Mouse (Mus musculus) induced T-regulatory cell, adult 2 months (primary cell): ENCODE measurements around the gene Cd9.
A peak's percentile ranks its signal among the peaks of the same experiment; 100 is the strongest.

Source experiments
- DNase-seq: peaks from one replicate; pipeline ENCODE4 v3.0.0-alpha.2; 2012; ENCODE audit warnings: low read depth

Cd9 gene

DNA sequence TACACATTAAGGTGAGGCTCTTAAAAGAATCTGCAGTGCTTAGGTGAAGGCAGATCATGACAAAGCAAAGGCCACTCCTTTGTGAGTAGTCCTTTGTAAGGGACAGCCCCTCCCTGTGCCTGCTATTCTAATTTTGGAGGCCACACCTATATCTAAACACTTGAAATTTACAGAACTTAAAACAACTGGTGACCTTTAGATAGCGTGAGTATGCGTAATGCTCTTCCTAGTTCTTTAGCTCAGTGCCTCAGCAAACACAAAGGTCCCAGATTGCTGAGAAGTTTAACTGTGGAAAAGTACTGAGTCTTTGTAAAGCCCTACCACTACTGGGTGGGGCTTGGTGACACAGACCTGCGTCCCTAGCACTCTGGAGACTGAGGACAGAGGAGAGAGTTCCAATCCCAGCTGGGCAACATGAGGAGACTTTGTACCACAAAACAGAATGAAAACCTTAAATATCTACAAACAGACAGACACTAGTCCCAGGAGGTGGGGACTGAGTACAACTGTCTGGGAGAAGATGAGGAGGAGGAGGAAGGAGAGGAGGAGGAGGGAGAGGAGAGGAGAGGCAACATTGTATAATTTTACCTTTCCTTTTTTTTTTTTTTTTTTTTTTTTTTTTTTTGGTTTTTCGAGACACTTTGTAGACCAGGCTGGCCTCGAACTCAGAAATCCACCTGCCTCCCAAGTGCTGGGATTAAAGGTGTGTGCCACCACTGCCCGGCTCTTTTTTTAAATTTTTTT, 60.7 kb downstream of the Cd9 start:
- peak; percentile 65 for DNase-seq

DNA sequence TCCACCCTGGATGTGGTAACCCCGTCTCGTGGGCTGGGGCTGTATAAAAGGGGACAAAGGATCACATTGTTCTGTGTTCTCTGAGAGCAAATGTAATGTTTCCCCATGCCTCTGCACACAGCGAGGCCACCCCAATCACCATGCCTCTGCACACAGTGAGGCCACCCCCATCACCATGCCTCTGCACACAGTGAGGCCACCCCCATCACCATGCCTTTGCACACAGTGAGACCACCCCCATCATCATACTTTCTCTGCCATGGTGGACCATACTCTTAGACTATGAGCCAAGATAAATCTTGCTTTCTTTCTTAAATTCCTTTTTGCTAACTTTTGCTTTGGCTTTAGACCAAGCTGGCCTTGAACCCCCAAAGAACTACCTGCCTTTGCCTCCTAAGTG, 61.3 kb downstream of the Cd9 start:
- DNase-seq, result no peak

DNA sequence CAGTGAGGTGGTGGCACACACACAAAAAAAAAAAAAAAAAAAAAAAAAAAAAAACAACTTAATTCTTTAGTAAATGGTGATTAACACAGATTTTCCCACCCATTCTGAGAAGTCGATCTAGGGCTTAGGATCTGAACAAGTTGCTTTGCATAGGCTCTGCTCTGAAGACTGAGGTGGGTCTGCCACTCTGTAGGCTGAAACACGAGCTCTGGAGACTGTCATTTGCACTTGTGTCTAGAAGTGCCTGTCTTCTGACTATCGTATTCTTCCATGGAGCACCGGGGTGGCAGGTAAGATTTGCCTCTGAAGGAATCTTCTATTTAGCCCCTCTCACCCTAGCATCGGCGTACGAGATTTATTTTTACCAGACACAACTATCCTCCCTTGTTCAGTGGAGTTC, 62.1 kb downstream of the Cd9 start:
- DNase-seq, result no peak

DNA sequence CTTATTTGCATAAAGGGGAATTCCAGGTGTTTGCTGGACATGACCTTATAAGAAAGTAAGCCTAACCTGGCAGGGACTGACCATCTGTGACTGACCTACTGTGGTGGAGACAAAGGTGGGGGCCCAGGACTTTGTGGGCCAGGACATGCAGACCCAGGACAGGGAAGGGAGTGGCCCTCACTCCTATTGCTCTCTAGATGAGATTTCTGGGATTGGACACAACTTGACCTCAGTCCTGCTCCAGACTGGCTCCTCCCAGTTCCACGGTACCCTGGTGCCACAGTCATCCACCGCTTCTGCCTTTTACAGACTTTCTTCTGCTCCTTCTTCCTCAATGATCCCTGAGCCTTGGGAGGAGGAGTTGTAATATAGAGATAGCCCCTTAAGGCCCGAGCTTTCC, 63.6 kb downstream of the Cd9 start:
- DNase-seq, result no peak

DNA sequence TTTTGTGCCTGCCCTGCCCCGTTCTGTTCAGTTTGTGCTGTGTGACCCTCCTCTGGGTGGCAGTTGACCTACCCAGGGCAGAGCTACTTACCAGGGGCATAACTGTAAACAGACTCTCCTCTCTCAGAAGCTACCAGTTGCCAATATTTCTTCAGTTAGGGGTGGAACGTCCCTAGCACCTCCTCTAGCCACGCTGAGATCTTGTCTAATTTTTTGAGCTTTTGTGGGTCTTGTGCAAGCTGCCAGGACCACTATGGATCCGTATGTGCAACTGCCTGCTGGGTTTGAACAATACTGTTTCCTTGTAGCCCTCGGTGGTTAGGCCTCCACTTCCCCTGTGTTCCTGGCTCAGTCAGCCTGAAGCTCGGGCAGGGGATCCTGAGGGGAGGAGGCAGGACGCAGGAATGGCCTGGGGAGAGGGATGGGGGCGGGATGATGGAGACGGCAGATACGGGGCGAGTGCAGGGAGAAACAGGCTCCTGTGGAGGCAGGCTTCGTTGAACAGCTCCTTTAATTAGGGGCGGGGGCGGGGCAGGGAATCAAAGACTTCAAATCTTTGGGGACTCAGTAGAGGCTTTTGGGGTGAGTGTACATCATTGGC, 64.1 kb downstream of the Cd9 start:
- no peak for DNase-seq

DNA sequence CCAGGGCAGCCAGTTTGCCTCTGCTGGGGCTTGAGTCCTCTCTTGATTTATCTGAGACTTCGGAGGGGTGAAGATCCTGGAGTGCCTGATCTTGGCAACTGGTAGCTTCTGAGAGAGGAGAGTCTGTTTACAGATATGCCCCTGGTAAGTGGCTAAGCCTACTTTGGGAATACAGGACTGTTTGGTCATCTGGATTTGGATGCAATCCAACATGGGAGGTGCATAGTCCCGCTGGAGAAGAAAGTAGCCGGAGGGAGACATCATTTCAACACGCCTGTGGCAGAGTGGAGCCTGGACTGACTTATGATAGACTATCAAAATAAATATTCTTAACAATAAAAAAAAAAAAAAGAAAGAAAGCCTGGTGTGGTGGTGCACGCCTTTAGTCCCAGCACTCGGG, 64.8 kb downstream of the Cd9 start:
- DNase-seq, result no peak

DNA sequence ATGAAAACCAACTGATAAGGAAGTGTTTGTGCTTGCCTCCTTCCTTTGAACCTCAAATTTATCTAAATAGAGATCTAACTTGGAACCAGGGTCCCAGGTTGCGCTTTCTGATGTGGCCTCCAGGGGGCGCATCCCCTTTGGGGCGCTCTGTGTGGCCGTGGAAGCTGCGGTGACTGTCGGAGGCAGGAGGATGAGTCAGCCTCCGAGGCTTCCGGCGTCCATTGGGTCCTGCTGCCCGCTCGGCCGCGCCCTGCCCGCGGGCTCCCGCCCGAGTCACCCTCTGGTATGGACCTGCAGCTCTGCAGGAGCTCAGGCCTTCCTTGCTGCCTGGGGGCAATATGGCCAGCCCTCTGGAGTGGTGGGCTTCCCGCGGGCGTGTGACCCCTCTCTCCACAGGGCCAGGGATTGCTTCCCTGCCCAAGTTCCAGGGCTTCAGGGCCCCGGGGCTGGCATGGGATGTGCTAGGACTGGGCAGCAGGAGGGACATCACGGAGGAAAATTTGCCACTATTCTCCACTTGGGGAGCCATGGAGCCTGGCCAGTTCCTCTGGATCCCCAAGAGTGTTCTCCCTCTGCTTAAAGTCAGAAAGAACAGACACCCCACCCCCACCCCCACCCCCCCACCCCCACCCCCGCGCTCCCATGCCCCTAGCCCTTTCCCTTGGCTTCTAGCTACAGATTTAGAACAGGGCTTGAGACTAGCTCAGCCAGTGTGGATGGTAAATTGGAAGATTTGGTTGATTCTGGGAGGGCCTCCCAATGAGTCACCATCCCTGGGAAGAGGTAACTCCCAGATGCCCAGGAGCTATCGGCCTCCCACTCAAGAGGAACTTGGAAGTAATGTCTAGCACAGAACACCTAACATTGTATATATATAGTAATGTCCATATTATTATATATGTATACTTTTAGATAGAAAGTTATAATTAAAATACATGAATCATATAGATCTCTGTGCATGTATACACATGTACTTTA, 67.9 kb downstream of the Cd9 start:
- peak; percentile 91 for DNase-seq

DNA sequence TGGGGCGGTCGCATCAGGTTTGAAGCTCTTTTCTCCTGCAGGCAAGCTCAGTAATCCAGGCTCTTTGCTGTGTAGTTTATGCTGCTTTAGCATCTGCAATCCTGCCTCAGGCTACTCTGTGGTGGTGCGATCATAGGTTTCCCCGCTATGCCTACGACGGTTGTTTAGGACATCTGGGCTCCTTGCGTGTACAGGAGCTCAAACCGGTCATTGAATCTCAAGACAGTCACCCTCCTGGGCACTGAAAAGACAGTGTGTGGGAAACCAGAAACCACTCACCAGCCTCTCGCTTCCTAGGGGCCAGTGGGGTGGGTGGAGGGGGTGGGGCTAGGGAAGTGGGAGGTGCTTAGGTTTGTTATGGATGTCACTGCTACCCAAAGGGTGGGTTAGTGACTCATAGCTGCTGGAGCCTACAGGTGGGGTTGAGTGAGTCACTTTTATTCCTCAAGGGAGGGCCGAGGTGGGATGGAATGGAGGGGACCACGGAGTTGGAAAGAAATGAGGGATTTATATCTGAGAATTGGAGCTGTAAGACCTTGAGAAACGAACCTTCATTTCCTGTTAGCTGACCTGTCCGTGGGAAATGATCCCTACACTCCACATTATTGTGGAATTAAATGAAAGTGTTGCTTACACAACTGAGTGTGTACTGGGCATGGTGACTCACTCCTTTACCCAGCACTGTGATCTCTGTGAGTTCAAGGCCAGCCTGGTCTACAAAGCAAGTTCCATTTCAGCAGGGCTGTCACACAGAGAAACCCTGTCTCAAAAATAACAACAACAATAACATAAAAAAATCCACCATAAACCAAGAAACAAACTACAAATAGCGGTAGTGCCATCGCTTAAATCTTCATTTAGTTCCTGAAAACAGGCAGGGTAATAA, 69.1 kb downstream of the Cd9 start:
- DNase-seq, result peak; percentile 84

DNA sequence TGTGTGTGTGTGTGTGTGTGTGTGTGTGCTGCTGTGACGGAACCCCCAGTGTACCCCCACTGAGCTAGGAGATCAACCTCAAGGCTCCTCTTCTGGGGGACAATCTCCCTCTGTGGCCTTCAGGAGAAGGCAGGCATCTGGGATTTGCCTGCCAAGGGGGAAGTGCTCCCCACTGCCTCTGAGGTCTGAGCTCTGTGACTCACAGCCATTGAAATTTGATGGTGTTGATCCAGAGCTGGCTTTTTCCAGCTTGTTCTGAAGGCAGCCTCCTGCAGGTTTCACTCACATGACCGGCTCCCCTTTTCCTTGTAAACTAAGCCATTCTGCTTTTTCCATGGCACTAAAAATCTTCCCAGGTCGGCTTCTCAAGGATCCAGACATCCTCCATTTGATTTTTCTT, 70.4 kb downstream of the Cd9 start:
- no peak for DNase-seq

DNA sequence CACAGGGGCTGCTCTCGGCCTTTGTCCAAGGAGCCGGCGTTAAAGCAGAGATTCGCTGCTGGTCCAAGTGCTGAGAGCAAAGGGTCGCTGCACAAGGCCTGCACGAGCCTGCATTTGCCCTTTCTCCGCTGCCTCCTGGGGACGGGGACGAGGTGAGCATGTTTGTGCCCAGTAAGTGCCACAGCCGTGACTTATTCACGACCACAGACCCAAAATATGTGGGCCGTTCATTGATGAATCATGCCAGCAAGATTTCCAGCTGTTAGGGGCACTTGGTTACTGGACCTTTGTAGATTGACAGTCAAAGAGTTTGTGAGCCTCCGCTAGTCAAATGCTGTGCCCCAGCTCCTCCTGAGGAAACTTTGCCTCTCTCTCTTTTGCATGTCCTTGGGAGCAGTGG, 71.1 kb downstream of the Cd9 start:
- DNase-seq, result no peak

DNA sequence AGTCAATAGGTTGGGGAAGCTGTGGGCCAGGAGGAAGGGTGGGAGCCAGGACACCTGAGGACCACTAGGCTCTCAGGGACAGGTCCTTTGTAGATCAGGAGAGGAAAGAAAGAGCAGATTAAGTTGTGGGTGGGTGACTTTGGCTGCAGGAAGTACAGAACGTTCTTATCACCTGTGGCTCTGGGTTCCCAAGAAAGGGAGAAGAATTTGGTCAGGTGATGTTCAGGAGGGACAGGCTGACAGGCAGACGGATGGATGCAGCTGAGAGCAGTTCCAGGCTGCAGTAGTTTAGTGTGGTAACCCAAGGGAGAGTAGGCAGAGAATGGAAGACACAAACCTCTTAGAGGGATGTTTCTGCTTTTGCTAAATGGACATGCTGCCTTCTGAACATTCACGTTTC, 71.5 kb downstream of the Cd9 start:
- DNase-seq, result peak; percentile 33

DNA sequence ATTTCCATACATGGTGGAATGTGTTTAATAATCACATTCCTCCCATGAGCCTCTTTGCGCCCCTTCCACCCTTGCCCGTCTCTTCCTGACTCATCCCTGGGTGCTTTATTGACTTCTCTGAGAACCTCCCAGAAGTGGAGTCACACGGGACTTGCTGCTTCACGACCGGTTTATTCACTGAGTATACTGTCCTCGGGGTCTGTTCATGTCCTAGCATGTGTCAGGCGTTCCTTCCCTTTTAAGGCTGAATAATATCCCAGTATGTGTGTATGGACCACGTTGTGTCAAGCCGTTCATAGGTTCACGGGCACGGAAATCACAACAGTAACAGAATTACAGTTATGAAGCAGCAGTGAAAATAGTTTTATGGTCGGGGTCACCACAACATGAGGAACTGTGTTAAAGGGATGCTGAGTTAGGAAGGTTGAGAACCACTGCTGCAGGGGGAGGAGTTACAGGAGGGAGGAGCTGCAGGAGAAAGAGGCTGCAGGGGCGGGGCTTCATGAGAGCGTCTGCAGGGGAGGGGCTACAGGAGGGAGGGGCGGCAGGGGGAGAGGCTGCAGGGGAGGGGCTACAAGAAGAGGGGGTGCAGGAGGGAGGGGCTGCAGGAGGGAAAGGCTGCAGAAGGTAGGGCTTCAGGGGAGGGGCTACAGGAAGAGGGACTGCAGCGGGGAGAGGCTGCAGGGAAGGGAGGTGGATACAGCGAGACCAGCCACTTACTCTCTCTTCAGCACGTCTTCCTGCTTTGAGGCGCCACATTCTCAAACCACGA, 72.4 kb downstream of the Cd9 start:
- DNase-seq, result peak; percentile 91

DNA sequence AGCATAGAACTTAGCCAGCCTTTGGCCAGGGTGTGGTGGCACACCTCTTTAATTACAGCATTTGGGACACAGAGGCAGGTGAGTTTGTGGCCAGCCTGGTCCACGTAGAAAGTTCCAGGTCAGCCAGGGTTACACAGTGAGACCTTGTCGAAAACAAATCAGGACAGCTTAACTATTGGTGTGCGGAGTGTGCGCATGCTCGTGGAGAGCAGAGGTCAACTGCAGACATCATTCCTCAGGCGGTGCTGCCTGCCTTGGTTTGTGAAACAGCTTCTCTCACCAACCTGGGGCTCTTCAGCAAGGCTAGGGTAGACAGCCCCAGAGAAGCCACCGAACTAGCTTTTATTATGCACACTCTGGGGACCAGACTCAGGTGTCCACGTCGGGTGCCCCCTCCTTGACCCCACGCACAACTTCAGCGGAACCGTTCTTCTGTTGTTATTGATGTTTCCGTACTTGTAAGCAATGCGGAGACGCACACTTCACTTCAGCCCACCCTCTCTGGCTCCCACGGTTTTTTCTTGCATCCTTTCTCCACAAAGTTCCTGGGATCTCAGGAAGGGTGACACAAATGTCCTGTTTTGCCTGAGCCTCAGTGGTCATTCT, 74.0 kb downstream of the Cd9 start:
- DNase-seq, result no peak

DNA sequence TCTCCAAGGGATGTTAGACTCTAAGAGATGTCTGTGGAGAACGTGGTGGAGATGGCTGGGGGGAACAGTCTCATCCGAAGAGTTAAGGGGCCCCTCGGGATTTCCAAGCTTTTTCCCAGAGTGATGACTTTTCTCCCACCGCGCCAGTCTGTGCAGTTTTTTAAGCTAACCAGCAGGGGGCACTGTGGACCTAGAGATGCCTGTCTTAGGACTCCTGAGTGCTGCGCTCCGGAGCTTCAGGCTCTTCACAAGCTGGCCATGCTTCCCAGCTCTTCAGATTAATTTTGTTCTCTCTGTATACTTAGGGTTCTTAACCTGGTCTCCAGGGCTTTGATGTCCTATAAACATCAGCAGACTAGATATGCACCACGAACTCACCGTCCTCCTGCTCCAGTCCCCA, 75.8 kb downstream of the Cd9 start:
- DNase-seq, result peak; percentile 90

DNA sequence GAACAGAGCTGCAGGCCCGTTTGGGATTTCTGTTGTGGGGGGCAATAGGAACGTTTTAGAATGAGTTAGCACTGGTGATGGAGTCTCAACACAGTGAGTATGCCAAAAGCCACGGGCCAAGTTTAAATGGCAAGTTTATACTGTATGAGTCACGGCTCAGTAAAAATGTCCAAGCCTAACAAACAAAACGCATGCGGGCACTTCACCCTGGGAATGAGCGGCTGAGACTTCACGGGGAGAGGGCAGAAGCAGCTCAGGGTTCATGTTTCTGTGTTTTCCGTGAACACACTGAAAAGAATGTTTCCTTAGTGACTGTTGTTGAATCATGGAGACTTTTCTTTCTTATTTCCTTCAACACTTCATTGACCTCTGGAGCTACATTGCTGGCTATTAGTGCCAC, 81.3 kb downstream of the Cd9 start:
- no peak for DNase-seq

DNA sequence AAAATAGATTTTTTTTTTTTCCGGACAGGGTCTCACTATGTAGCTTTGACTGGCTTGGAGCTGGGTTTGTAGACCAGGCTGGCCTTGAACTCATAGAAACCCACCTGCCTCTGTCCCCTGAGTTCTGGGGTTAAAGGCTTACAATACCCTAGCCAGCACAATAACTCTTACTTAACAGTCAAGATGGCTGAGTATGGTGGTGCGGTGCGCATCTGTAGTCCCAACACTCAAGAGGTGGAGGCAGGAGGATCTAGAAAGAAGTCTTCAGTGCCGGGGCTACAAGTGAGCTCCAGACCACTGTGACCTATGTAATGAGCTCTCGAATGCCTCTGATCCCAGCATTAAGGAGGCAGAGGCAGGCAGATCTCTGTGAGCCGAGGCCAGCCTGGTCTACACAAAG, 82.9 kb downstream of the Cd9 start:
- no peak for DNase-seq

DNA sequence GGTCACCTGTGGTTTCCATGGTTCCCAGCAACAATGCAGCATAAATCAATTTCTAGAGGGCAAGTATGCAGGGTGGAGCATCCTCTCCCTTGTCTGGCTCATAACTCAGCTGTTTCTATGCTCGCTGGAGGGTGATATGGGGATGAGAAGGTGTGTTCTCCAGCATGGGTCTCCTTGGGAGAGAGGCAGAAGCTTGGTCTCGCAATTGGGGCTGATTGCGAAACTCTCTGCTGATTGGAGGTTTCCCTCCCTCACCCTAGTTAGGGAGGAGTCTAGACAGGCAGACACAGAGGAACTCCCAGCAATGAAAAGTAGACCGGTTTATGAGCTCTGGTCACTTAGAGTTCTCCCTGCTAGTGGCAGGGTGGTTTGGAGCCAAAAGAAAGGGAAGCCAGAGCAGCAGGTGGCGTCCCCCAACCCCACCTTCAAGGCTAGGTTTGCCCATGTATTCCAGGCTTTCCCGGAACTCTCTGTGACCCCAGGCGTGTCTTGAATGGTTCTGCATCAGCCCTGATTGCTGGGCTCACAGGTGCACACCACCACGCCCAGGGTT, 83.5 kb downstream of the Cd9 start:
- DNase-seq, result peak; percentile 37

DNA sequence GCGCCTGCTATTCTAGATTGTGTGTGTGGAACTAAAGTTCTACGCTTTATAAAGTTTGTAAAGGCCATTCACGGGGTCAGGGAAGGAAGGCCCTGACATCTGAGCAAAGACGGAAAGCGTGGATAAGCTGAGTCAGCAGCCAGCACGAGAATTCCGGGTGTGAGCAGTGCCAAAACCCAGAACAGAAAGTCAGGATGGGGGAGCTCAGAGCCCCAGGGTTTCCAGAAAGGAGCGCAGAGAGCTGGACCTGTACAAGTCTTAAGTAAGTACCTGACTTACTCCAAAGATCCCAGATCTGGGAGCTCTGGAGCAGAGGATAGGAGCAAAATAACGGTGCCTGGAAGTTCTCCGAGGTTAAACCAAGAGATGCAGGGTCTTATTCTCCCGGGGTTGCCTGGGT, 84.0 kb downstream of the Cd9 start:
- no peak for DNase-seq
